Mouse (Mus musculus) lung, adult 2 months (tissue): ENCODE results near the gene Pde10a. TPM values are rescaled to one million over a fixed set of nuclear protein-coding genes. Genes with fewer than 3 reads are reported as not detected.

ENCODE experiments used
- DNase-seq: peaks from one replicate; pipeline ENCODE4 v3.0.0; 2022
- H3K4me1 ChIP-seq: fragments of 200-500 bp; 2 replicates; pipeline ENCODE4 v1.6.1; 2011; ENCODE audit warnings: low read length; ENCODE audit not compliant: control insufficient read depth, insufficient read depth
- H3K4me3 ChIP-seq: fragments of 200-500 bp; replicated peaks from 2 replicates; pipeline ENCODE3; 2011; ENCODE audit warnings: low read depth, mild to moderate bottlenecking, control low read depth, low read length; ENCODE audit errors: extremely low read depth
- CTCF ChIP-seq: fragments of 200-500 bp; IDR thresholded peaks from 2 replicates; pipeline ENCODE4 v1.5.1; 2011; ENCODE audit warnings: mild to moderate bottlenecking, low read length, control low read depth; ENCODE audit not compliant: insufficient read depth
- POLR2A ChIP-seq: fragments of 200-500 bp; IDR thresholded peaks from 2 replicates; pipeline ENCODE4 v1.6.1; 2011; ENCODE audit warnings: low read depth, mild to moderate bottlenecking, control low read depth, low read length, borderline replicate concordance; ENCODE audit errors: extremely low read depth
- WGBS: fragments of 180-500 bp; shearing (Covaris S2); methylation state at CpG from one replicate; pipeline ENCODE4 v1.1.7; 2018; 5-methylcytosine and 5-hydroxymethylcytosine counted together
- polyA plus RNA-seq: library from polyadenylated mRNA; depleted of rRNA; stranded (reverse); fragments of >200 nt; gene quantifications from 2 replicates; pipeline ENCODE4 v1.2.3, GENCODE M21; 2012

Pde10a gene
- polyA plus RNA-seq, 1 experiment: 0.62 TPM

GRCm38 (mm10) chr17:8636691-8637090 is 111.5 kb downstream of the Pde10a start:
- DNase-seq: no peak
- WGBS: 59% methylated on average over 11 of the region's 11 CpGs
- TF ChIP-seq CTCF (no peak), POLR2A (no peak)
- no peak overlapping the region for H3K4me3 ChIP-seq
- H3K4me1 ChIP-seq: no peaks in the 10 kb centered on the region

DNA sequence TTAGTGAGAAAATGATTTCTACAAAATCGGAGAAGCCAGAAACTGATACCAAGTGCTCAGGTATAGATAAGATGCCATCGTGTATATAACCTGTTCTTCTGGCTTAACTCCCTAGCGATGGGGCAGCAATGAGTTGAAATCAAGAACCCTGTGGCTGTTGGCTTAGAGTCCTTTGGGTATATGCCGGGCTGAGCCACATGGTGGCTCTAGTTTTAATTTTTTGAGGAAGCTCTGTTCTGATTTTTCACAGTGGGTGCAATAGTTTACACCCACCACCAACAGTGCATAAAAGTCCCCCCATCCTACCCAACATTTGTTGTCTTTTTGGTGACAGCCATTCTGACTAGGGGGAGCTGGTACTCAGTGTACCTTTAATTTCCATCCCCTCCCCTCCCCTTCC is 112.0 kb downstream of the Pde10a start:
- 52% methylated on average over 4 of the region's 4 CpGs for WGBS
- Histone ChIP-seq H3K4me3 (no peak overlapping the region), H3K4me1 (no peaks in the 10 kb centered on the region)
- no peak for DNase-seq
- TF ChIP-seq POLR2A (no peak), CTCF (no peak)

GRCm38 (mm10) chr17:8639703-8640380 is 114.7 kb downstream of the Pde10a start:
- TF ChIP-seq CTCF (no peak), POLR2A (no peak)
- Histone ChIP-seq H3K4me3 (no peak overlapping the region), H3K4me1 (no peaks in the 10 kb centered on the region)
- 78% methylated on average over 12 of the region's 12 CpGs for WGBS
- DNase-seq: no peak

- WGBS: 65% methylated on average over 16 of the region's 16 CpGs
- H3K4me1 ChIP-seq: no peaks in the 10 kb centered on the region
- TF ChIP-seq CTCF (no peak), POLR2A (no peak)
- no peak overlapping the region for H3K4me3 ChIP-seq
- no peak for DNase-seq
Measured at GRCm38 (mm10) chr17:8640741-8641480, 115.7 kb downstream of the Pde10a start.

- TF ChIP-seq CTCF (no peak), POLR2A (no peak)
- Histone ChIP-seq H3K4me1 (no peaks in the 10 kb centered on the region), H3K4me3 (no peak overlapping the region)
- WGBS: 62% methylated on average over 3 of the region's 3 CpGs
- DNase-seq: no peak
Measured at GRCm38 (mm10) chr17:8641491-8641890, 116.3 kb downstream of the Pde10a start.

GRCm38 (mm10) chr17:8642356-8642755 is 117.2 kb downstream of the Pde10a start:
- no peak for TF ChIP-seq POLR2A
- no peak for TF ChIP-seq CTCF
- 81% methylated on average over 3 of the region's 3 CpGs for WGBS
- Histone ChIP-seq H3K4me3 (no peak overlapping the region), H3K4me1 (no peaks in the 10 kb centered on the region)
- no peak for DNase-seq

GRCm38 (mm10) chr17:8647372-8647871 is 122.2 kb downstream of the Pde10a start:
- no peak for DNase-seq
- TF ChIP-seq CTCF: no peak
- no peak for TF ChIP-seq POLR2A
- H3K4me3 ChIP-seq: no peak overlapping the region
- WGBS: 57% methylated on average over 8 of the region's 8 CpGs
- no peaks in the 10 kb centered on the region for H3K4me1 ChIP-seq

- no peaks in the 10 kb centered on the region for H3K4me1 ChIP-seq
- DNase-seq: no peak
- H3K4me3 ChIP-seq: no peak overlapping the region
- no peak for TF ChIP-seq POLR2A
- no peak for TF ChIP-seq CTCF
- 50% methylated on average over 3 of the region's 3 CpGs for WGBS
Measured at GRCm38 (mm10) chr17:8648310-8648709, 123.1 kb downstream of the Pde10a start.

DNA sequence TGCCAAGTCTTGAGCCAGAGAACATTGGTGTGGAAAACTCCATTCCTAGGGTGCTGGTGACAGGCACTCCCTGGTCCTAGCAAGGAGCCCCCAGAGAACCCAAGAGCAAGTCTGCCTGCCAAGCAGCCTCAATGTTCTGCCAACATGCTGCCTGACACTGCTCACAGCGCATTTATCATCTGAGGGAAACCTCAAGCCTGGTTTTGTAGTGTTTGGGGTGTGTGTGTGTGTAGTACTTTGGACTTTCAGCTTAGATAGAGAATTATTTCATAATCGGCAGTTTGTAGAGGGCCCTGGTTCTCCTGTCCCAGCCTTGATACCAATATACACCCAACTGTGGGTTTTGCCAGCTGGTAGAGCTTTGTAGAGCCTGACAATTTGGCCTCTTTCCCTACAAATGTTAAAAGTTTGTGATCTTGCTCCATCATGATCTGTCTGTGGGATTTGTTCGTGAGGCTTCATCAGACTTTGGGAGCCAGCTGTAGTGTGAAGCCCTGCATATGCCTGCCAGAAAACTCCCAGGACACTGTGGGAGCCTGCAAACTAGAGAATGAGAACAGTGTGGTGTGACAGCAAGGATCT is 127.6 kb downstream of the Pde10a start:
- TF ChIP-seq POLR2A (no peak), CTCF (no peak)
- Histone ChIP-seq H3K4me1 (no peaks in the 10 kb centered on the region), H3K4me3 (no peak overlapping the region)
- 68% methylated on average over 3 of the region's 3 CpGs for WGBS
- DNase-seq: no peak

- 65% methylated on average over 9 of the region's 9 CpGs for WGBS
Measured at GRCm38 (mm10) chr17:8657661-8658060, 132.5 kb downstream of the Pde10a start.

More at GRCm38 (mm10) chr17:8657661-8658060, 132.5 kb downstream of the Pde10a start:
- DNase-seq: no peak
- TF ChIP-seq CTCF: no peak
- no peak for TF ChIP-seq POLR2A
- no peak overlapping the region for H3K4me3 ChIP-seq
- H3K4me1 ChIP-seq: no peaks in the 10 kb centered on the region
